Mouse (Mus musculus): ENCODE results near the gene Fam98c.
A peak's percentile ranks its signal among the peaks of the same experiment; 100 is the strongest.
"Not testable (repeated sequence)": the region's sequence is repeated elsewhere in the genome, so short reads cannot be mapped to it uniquely, and the experiment has no call there.

The Fam98c gene

GRCm38 (mm10) chr7:29141416-29141815 lies 14.6 kb downstream of the Fam98c start:
- peak; percentile 56 for DNase-seq (ENCODE audit: low read depth, low spot score)
- H3K36me3 ChIP-seq (ENCODE audit: control insufficient read depth, insufficient read depth, low read length, poor library complexity, severe bottlenecking) = no peaks in the 10 kb centered on the region
- no peaks in the 10 kb centered on the region for H3K27me3 ChIP-seq (ENCODE audit: control insufficient read depth, insufficient read depth, low read length, poor library complexity, severe bottlenecking)

- not testable (repeated sequence) for H3K27me3 ChIP-seq (ENCODE audit: control insufficient read depth, insufficient read depth, low read length, poor library complexity, severe bottlenecking); H3K36me3 ChIP-seq (ENCODE audit: control insufficient read depth, insufficient read depth, low read length, poor library complexity, severe bottlenecking); DNase-seq (ENCODE audit: low read depth, low spot score)
Observed at GRCm38 (mm10) chr7:29139237-29139636, 16.8 kb downstream of the Fam98c start.

- H3K27me3 ChIP-seq (ENCODE audit: control insufficient read depth, insufficient read depth, low read length, poor library complexity, severe bottlenecking) = no peaks in the 10 kb centered on the region
- H3K36me3 ChIP-seq (ENCODE audit: control insufficient read depth, insufficient read depth, low read length, poor library complexity, severe bottlenecking) = no peaks in the 10 kb centered on the region
- no peak for DNase-seq (ENCODE audit: low read depth, low spot score)
Observed at GRCm38 (mm10) chr7:29137429-29137828, 18.6 kb downstream of the Fam98c start.

GRCm38 (mm10) chr7:29134693-29135386 lies 21.2 kb downstream of the Fam98c start, which contains the start of gene Rasgrp4:
Rasgrp4 (plus strand) TSS chr7:29134851.
- Histone ChIP-seq H3K27me3 (ENCODE audit: control insufficient read depth, insufficient read depth, low read length, poor library complexity, severe bottlenecking) (no peaks in the 10 kb centered on the region), H3K36me3 (ENCODE audit: control insufficient read depth, insufficient read depth, low read length, poor library complexity, severe bottlenecking) (no peaks in the 10 kb centered on the region)
- DNase-seq (ENCODE audit: low read depth, low spot score) = peak; percentile 78

DNA sequence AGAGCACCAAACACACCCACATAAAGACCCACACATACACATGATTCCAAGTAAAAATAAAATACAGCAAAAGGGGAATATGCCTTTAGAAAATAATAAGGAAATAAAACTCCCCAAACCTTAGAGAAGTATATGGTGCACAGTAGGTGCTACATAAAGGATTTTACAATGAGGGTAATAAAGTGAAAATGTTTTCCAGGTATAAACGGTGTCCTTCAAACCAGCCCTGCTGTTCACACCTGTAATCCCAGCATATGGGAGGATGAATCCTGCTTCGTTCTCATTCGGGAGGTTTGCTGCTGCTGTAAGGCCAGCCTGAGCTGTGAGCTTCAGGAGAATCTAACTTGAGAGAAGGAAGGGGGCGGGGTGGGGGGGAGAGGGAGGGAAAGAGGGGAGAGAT lies 21.8 kb downstream of the Fam98c start:
- Histone ChIP-seq H3K36me3 (ENCODE audit: control insufficient read depth, insufficient read depth, low read length, poor library complexity, severe bottlenecking) (no peaks in the 10 kb centered on the region), H3K27me3 (ENCODE audit: control insufficient read depth, insufficient read depth, low read length, poor library complexity, severe bottlenecking) (no peaks in the 10 kb centered on the region)
- DNase-seq (ENCODE audit: low read depth, low spot score) = no peak

GRCm38 (mm10) chr7:29128725-29129124 lies 27.3 kb downstream of the Fam98c start:
- Histone ChIP-seq H3K36me3 (ENCODE audit: control insufficient read depth, insufficient read depth, low read length, poor library complexity, severe bottlenecking) (no peaks in the 10 kb centered on the region), H3K27me3 (ENCODE audit: control insufficient read depth, insufficient read depth, low read length, poor library complexity, severe bottlenecking) (no peaks in the 10 kb centered on the region)
- DNase-seq (ENCODE audit: low read depth, low spot score) = peak; percentile 58

- Histone ChIP-seq H3K36me3 (ENCODE audit: control insufficient read depth, insufficient read depth, low read length, poor library complexity, severe bottlenecking) (no peaks in the 10 kb centered on the region), H3K27me3 (ENCODE audit: control insufficient read depth, insufficient read depth, low read length, poor library complexity, severe bottlenecking) (no peaks in the 10 kb centered on the region)
- peak; percentile 87 for DNase-seq (ENCODE audit: low read depth, low spot score)
Observed at GRCm38 (mm10) chr7:29126173-29126915, 29.7 kb downstream of the Fam98c start.

- Histone ChIP-seq H3K27me3 (ENCODE audit: control insufficient read depth, insufficient read depth, low read length, poor library complexity, severe bottlenecking) (no peaks in the 10 kb centered on the region), H3K36me3 (ENCODE audit: control insufficient read depth, insufficient read depth, low read length, poor library complexity, severe bottlenecking) (no peaks in the 10 kb centered on the region)
- DNase-seq (ENCODE audit: low read depth, low spot score) = peak; percentile 47
Observed at GRCm38 (mm10) chr7:29124970-29125369, 31.1 kb downstream of the Fam98c start, which contains the start of gene Ryr1. Ryr1 (minus strand) TSS chr7:29125179.

GRCm38 (mm10) chr7:29123531-29124358 lies 32.3 kb downstream of the Fam98c start:
- DNase-seq (ENCODE audit: low read depth, low spot score) = no peak
- no peaks in the 10 kb centered on the region for H3K27me3 ChIP-seq (ENCODE audit: control insufficient read depth, insufficient read depth, low read length, poor library complexity, severe bottlenecking)
- H3K36me3 ChIP-seq (ENCODE audit: control insufficient read depth, insufficient read depth, low read length, poor library complexity, severe bottlenecking) = no peaks in the 10 kb centered on the region

GRCm38 (mm10) chr7:29122821-29123220 lies 33.2 kb downstream of the Fam98c start:
- Histone ChIP-seq H3K36me3 (ENCODE audit: control insufficient read depth, insufficient read depth, low read length, poor library complexity, severe bottlenecking) (no peaks in the 10 kb centered on the region), H3K27me3 (ENCODE audit: control insufficient read depth, insufficient read depth, low read length, poor library complexity, severe bottlenecking) (no peaks in the 10 kb centered on the region)
- no peak for DNase-seq (ENCODE audit: low read depth, low spot score)

GRCm38 (mm10) chr7:29119526-29119925 lies 36.5 kb downstream of the Fam98c start:
- DNase-seq (ENCODE audit: low read depth, low spot score) = no peak

DNA sequence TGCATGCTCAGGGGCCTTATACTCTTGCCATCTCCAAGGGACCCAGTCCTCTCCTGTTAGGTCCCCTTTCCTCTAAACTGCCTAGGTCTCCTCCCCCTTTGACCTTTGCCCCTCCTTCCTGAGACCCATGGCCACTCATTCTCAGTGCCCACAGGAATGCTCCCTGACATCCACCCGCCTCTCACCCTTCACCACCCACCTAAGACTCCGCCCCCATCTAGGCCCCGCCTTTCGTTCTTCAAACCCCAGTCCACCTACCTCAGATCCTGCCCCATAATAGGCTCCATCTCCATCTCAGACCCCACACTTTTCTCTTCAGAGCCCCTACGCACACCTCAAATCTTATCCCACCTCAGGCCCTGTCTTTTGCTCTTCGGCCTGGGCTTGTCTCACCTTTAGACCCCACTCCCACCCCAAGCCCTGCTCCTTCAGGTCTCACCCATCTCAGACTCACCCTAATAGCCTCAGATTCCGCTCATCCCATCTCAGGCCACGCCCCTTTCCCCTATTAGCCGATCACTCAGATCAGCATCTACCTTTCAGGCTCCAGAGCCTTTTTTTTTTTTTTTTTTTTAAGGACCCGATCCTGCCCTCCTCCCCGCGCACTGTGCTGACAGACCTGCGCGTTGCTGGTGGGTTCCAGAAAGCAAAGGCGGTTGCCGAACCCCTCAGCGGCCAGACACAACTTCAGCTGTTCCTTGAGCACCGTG lies 37.7 kb downstream of the Fam98c start:
- no peak for DNase-seq (ENCODE audit: low read depth, low spot score)
- H3K36me3 ChIP-seq (ENCODE audit: control insufficient read depth, insufficient read depth, low read length, poor library complexity, severe bottlenecking) = no peaks in the 10 kb centered on the region
- no peaks in the 10 kb centered on the region for H3K27me3 ChIP-seq (ENCODE audit: control insufficient read depth, insufficient read depth, low read length, poor library complexity, severe bottlenecking)

More at GRCm38 (mm10) chr7:29119526-29119925, 36.5 kb downstream of the Fam98c start:
- Histone ChIP-seq H3K27me3 (ENCODE audit: control insufficient read depth, insufficient read depth, low read length, poor library complexity, severe bottlenecking) (no peaks in the 10 kb centered on the region), H3K36me3 (ENCODE audit: control insufficient read depth, insufficient read depth, low read length, poor library complexity, severe bottlenecking) (no peaks in the 10 kb centered on the region)

DNA sequence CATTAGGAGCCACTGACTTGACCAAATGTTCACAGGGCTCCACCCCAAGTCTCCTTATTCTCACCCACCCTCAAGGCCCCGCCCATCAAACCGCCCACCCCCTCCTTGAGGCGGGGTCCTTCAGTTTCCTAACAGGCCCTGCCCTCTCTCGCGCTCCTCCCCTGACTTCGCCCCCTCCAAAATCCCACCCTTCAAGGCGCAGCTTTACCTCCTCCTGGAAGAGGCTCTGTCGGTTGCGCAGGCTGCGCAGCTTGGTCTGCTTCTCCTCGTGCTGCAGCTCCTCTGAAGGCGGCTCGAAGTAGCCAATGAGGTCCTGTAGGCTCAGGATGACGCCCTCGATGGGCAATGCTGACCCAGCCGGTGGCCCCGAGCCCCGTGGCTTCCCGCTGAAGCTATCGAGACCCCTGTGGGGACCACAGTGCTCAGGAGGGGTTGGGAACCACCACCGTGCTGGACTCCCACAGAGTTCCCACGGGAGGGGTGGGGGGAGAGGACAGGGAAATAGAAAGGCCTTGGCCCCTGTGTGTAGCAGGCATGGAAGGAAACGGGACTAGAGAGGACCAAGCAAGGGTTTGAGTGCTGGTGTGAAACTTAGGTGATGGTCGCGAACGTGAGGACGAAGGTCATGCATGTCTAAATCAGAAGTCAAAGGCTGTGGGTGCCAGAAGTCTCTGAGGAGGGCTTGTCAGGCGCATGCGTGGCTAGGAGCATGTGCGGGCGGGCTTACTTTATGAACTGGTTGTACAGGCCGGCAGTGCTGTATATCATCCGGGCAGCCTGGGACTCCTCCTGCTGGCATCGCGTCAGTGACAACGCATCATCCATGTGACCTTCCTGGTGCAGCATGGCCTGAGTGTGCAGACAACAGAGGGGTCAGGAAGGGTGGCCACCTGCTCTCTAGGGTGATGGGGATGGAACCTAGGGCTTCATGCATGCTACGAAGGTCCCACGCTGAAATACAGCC lies 46.8 kb downstream of the Fam98c start:
- no peaks in the 10 kb centered on the region for H3K36me3 ChIP-seq (ENCODE audit: control insufficient read depth, insufficient read depth, low read length, poor library complexity, severe bottlenecking)
- no peaks in the 10 kb centered on the region for H3K27me3 ChIP-seq (ENCODE audit: control insufficient read depth, insufficient read depth, low read length, poor library complexity, severe bottlenecking)
- no peak for DNase-seq (ENCODE audit: low read depth, low spot score)
